Mouse (Mus musculus) forebrain, embryonic 14.5 days (tissue): ENCODE data around the gene Ifit1. TPM values are rescaled to one million over a fixed set of nuclear protein-coding genes. Genes with fewer than 3 reads are reported as not detected.
A peak's percentile ranks its signal among the peaks of the same experiment; 100 is the strongest.

Source experiments
- ATAC-seq: fragments of 200-750 bp; cut with Nextera tagmentation; 2 replicates; pipeline ENCODE4 v1.8.0; 2017; ENCODE audit warnings: mild to moderate bottlenecking, moderate library complexity
- DNase-seq: peaks from one replicate; pipeline ENCODE4 v3.0.0-alpha.2; 2015; ENCODE audit warnings: low spot score
- H3K27ac ChIP-seq: fragments of 300-500 bp; sonication (generic); 2 replicates; pipeline ENCODE4 v1.5.1; 2014; ENCODE audit warnings: low read depth, mild to moderate bottlenecking, control low read depth, low read length, moderate library complexity
- H3K27me3 ChIP-seq: fragments of 300-500 bp; sonication (generic); replicated peaks from 2 replicates; pipeline ENCODE4 v1.6.1; 2014; ENCODE audit warnings: low read length, control low read depth, mixed read lengths; ENCODE audit not compliant: control insufficient read depth, insufficient read depth
- H3K36me3 ChIP-seq: fragments of 300-500 bp; sonication (generic); 2 replicates; pipeline ENCODE4 v1.6.1; 2014; ENCODE audit warnings: low read length, control low read depth; ENCODE audit not compliant: control insufficient read depth, insufficient read depth
- H3K4me1 ChIP-seq: fragments of 300-500 bp; sonication (generic); 2 replicates; pipeline ENCODE4 v1.6.1; 2014; ENCODE audit warnings: antibody characterized with exemption, low read length, control low read depth; ENCODE audit not compliant: control insufficient read depth, insufficient read depth
- H3K4me2 ChIP-seq: fragments of 300-500 bp; sonication (generic); 2 replicates; pipeline ENCODE4 v1.6.1; 2014; ENCODE audit warnings: mild to moderate bottlenecking, control low read depth, low read length
- H3K4me3 ChIP-seq: fragments of 300-500 bp; sonication (generic); 2 replicates; pipeline ENCODE4 v1.5.1; 2014; ENCODE audit warnings: low read depth, low read length, control low read depth
- H3K9ac ChIP-seq: fragments of 300-500 bp; sonication (generic); 2 replicates; pipeline ENCODE4 v1.6.1; 2014; ENCODE audit warnings: mild to moderate bottlenecking, low read length, control low read depth, moderate library complexity
- H3K9me3 ChIP-seq: fragments of 300-500 bp; sonication (generic); replicated peaks from 2 replicates; pipeline ENCODE4 v1.6.1; 2016; ENCODE audit warnings: low read length, control low read depth, mixed read lengths; ENCODE audit not compliant: control insufficient read depth
- WGBS: fragments of 180-500 bp; shearing (Covaris S2); extraction: QIAGEN DNeasy Blood & Tissue Kit; methylation state at CpG from one replicate; pipeline ENCODE4 v1.1.7; 2014; 5-methylcytosine and 5-hydroxymethylcytosine counted together
- polyA plus RNA-seq: library from polyadenylated mRNA; unstranded; fragments of >200 nt; fragmentation: Nextera tagmentation; extraction: Ambion mirVana; gene quantifications from 2 replicates; pipeline ENCODE4 v1.2.1, GENCODE M21; 2014

Ifit1 gene
- polyA plus RNA-seq, 1 experiment from 2014 or later: 0.38 TPM

GRCm38 (mm10) chr19:34673476-34673875 lies 32.8 kb downstream of the Ifit1 start:
- DNase-seq (no peak), ATAC-seq (no peak)
- 51% methylated on average over 7 of the region's 7 CpGs for WGBS
- no peak overlapping the region for H3K27ac ChIP-seq
- no peaks in the 10 kb centered on the region for H3K4me1 ChIP-seq
- H3K4me2 ChIP-seq: no peak overlapping the region
- no peak overlapping the region for H3K9ac ChIP-seq
- H3K27me3 ChIP-seq: no peaks in the 10 kb centered on the region
- no peaks in the 10 kb centered on the region for H3K9me3 ChIP-seq
- no peaks in the 10 kb centered on the region for H3K36me3 ChIP-seq
- H3K4me3 ChIP-seq: no peak overlapping the region

- Histone ChIP-seq H3K4me2 (no peak overlapping the region), H3K4me1 (no peaks in the 10 kb centered on the region), H3K36me3 (no peaks in the 10 kb centered on the region), H3K27me3 (no peaks in the 10 kb centered on the region), H3K27ac (no peak overlapping the region), H3K9me3 (no peaks in the 10 kb centered on the region), H3K4me3 (no peak overlapping the region), H3K9ac (no peak overlapping the region)
- no peak for DNase-seq
- 84% methylated on average over 4 of the region's 4 CpGs for WGBS
- ATAC-seq: no peak
Measured at GRCm38 (mm10) chr19:34678428-34678827, 37.8 kb downstream of the Ifit1 start.

DNA sequence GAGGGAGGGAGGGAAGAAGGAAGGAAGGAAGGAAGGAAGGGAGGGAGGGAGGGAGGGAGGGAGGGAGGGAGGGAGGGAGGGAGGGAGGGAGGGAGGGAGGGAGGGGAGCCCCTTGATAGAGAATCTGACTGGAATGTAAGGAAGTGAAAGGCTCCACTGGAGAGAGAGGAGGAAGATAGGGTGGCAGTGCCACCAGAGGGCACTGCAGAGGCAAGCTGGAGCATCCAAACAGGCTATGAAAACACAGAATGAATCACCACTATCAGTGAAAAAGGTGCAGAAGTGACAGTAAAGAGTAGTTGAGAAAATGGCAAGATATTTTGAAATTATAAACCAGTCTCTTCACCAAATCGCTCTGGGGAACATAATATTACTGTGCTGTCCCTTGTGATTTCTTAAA lies 44.2 kb downstream of the Ifit1 start:
- Histone ChIP-seq H3K4me3 (no peak overlapping the region), H3K4me1 (no peaks in the 10 kb centered on the region), H3K36me3 (no peaks in the 10 kb centered on the region), H3K27me3 (no peaks in the 10 kb centered on the region), H3K9ac (no peak overlapping the region), H3K27ac (no peak overlapping the region), H3K4me2 (no peak overlapping the region), H3K9me3 (no peaks in the 10 kb centered on the region)
- DNase-seq: peak; percentile 59
- WGBS: 61% methylated on average over 1 of the region's 1 CpGs
- no peak for ATAC-seq

GRCm38 (mm10) chr19:34685530-34685929 lies 44.9 kb downstream of the Ifit1 start:
- no peak for ATAC-seq
- no peak overlapping the region for H3K27ac ChIP-seq
- no peak for DNase-seq
- H3K27me3 ChIP-seq: no peaks in the 10 kb centered on the region
- 98% methylated on average over 1 of the region's 1 CpGs for WGBS
- H3K36me3 ChIP-seq: no peaks in the 10 kb centered on the region
- H3K4me3 ChIP-seq: no peak overlapping the region
- no peak overlapping the region for H3K4me2 ChIP-seq
- H3K9me3 ChIP-seq: no peaks in the 10 kb centered on the region
- no peak overlapping the region for H3K9ac ChIP-seq
- H3K4me1 ChIP-seq: no peaks in the 10 kb centered on the region

DNA sequence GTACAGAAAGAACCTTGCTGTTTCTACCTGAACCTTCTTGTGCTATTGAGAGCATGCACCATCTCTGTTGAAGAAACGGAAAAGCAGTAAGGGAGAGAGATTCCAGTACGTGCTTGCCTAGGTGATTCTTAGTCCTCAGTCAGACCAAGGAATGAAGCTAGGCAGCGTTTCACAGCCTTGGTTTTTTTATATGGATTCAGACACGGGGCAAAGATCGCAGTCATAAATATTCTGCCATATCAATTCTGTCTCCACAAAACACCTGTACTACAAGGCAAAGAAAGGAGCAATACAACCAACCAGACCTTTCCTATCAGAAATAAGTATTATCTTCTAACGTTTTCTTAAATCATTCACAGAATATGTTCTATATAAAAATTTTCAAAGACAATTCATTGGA lies 50.7 kb downstream of the Ifit1 start:
- H3K4me3 ChIP-seq: no peak overlapping the region
- no peaks in the 10 kb centered on the region for H3K27me3 ChIP-seq
- WGBS: 88% methylated on average over 6 of the region's 6 CpGs
- H3K9ac ChIP-seq: no peak overlapping the region
- H3K9me3 ChIP-seq: no peaks in the 10 kb centered on the region
- DNase-seq (no peak), ATAC-seq (no peak)
- no peak overlapping the region for H3K4me2 ChIP-seq
- no peak overlapping the region for H3K27ac ChIP-seq
- H3K36me3 ChIP-seq: no peaks in the 10 kb centered on the region
- no peaks in the 10 kb centered on the region for H3K4me1 ChIP-seq

- Histone ChIP-seq H3K4me1 (no peaks in the 10 kb centered on the region), H3K9me3 (no peaks in the 10 kb centered on the region), H3K27ac (no peak overlapping the region), H3K9ac (no peak overlapping the region), H3K27me3 (no peaks in the 10 kb centered on the region), H3K36me3 (no peaks in the 10 kb centered on the region), H3K4me3 (no peak overlapping the region), H3K4me2 (no peak overlapping the region)
- WGBS: 94% methylated on average over 8 of the region's 8 CpGs
- ATAC-seq (no peak), DNase-seq (no peak)
Measured at GRCm38 (mm10) chr19:34696352-34696986, 55.8 kb downstream of the Ifit1 start.

DNA sequence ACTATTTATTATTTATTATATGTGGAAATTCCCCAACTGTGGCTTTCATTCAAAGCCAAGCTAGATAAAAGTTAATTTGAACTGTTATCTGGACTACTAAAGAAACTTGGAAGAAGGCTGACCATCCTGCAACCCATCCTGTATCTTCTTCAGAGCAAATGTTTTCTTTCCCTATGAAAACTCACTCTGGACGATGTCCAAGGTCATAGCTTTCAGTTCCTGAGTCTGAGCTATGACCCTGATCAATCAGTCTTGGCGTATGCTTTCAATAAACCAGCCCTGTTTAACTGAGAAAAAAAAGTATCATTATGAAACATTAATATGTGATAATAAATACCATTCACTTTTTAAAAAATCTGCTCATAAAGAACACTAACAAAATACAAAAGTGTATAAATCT lies 56.8 kb downstream of the Ifit1 start:
- no peak for ATAC-seq
- WGBS: 80% methylated on average over 2 of the region's 2 CpGs

GRCm38 (mm10) chr19:34698432-34698831 lies 57.8 kb downstream of the Ifit1 start:
- H3K9ac ChIP-seq: no peak overlapping the region
- H3K4me3 ChIP-seq: no peak overlapping the region
- DNase-seq (no peak), ATAC-seq (no peak)
- 89% methylated on average over 3 of the region's 3 CpGs for WGBS
- H3K27ac ChIP-seq: no peak overlapping the region
- no peaks in the 10 kb centered on the region for H3K27me3 ChIP-seq
- no peaks in the 10 kb centered on the region for H3K36me3 ChIP-seq
- H3K4me2 ChIP-seq: no peak overlapping the region
- H3K4me1 ChIP-seq: no peaks in the 10 kb centered on the region
- H3K9me3 ChIP-seq: no peaks in the 10 kb centered on the region

More for the DNA sequence above, 56.8 kb downstream of the Ifit1 start:
- Histone ChIP-seq H3K4me2 (no peak overlapping the region), H3K4me1 (no peaks in the 10 kb centered on the region), H3K27ac (no peak overlapping the region), H3K9ac (no peak overlapping the region), H3K9me3 (no peaks in the 10 kb centered on the region), H3K4me3 (no peak overlapping the region), H3K36me3 (no peaks in the 10 kb centered on the region), H3K27me3 (no peaks in the 10 kb centered on the region)
- DNase-seq: no peak

DNA sequence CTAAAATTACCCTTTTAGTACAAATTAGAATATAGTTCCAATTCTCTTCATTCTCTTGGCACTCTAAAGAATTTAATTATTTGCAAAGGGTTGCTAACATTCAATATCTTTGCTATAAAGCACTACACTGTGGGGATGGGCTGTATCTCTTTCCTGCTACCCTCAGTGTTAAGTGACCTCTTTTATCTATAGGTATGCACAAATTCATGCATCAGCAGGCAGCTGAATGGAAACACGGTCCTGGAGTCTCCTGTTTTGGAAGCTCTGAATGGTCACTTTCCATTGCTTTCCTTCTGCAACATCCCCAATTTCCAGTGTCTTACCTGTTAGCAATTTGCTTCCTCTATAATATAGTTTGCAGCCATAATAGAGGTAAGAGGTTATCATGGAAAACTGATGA lies 58.2 kb downstream of the Ifit1 start:
- DNase-seq (no peak), ATAC-seq (no peak)
- Histone ChIP-seq H3K4me3 (no peak overlapping the region), H3K4me2 (no peak overlapping the region), H3K27ac (no peak overlapping the region), H3K4me1 (no peaks in the 10 kb centered on the region), H3K36me3 (no peaks in the 10 kb centered on the region), H3K9ac (no peak overlapping the region), H3K27me3 (no peaks in the 10 kb centered on the region), H3K9me3 (no peaks in the 10 kb centered on the region)
- WGBS: 78% methylated on average over 1 of the region's 1 CpGs
